Mouse (Mus musculus): ENCODE data around the gene Acadvl. TPM values are rescaled to one million over a fixed set of nuclear protein-coding genes. Genes with fewer than 3 reads are reported as not detected.

The Acadvl gene
- total RNA-seq, 2 experiments from 2014 or later = 862 to 957 TPM

GRCm38 (mm10) chr11:69980196-69981140 is 34.7 kb downstream of the Acadvl start:
- DNase-seq = peak; percentile 99

GRCm38 (mm10) chr11:69979827-69980195 is 35.4 kb downstream of the Acadvl start:
- DNase-seq = no peak

- DNase-seq = no peak
Observed at GRCm38 (mm10) chr11:69976271-69976670, 38.9 kb downstream of the Acadvl start.

- no peak for DNase-seq
Observed at GRCm38 (mm10) chr11:69974907-69975306, 40.3 kb downstream of the Acadvl start.

GRCm38 (mm10) chr11:69970775-69971174 is 44.4 kb downstream of the Acadvl start:
- DNase-seq = no peak

- DNase-seq = no peak
Observed at GRCm38 (mm10) chr11:69970222-69970621, 45.0 kb downstream of the Acadvl start.

- no peak for DNase-seq
Observed at GRCm38 (mm10) chr11:69968793-69969192, 46.4 kb downstream of the Acadvl start.

- DNase-seq = no peak
Observed at GRCm38 (mm10) chr11:69966860-69967517, 48.2 kb downstream of the Acadvl start.

- peak; percentile 48 for DNase-seq
Observed at GRCm38 (mm10) chr11:69966006-69966859, 49.0 kb downstream of the Acadvl start.

GRCm38 (mm10) chr11:69965271-69966005 is 49.8 kb downstream of the Acadvl start:
- DNase-seq = no peak

- DNase-seq = no peak
Observed at GRCm38 (mm10) chr11:69964650-69965270, 50.5 kb downstream of the Acadvl start, which contains the start of gene Cldn7. Cldn7 (plus strand) TSS chr11:69964779.

- DNase-seq = no peak
Observed at GRCm38 (mm10) chr11:69961841-69962240, 53.4 kb downstream of the Acadvl start.

GRCm38 (mm10) chr11:69960616-69961015 is 54.6 kb downstream of the Acadvl start:
- no peak for DNase-seq

Small RNAs within 50 kb of the gene (microRNA-seq; reads per million reads assigned to microRNA genes)
- 0.35 to 0.41 reads per million in 2 experiments for gene Gm44349
- gene Mir324 = 3,784 to 4,095 reads per million in 2 experiments

Other genes starting within 250 kb of the Acadvl start
- 10 to 100 TPM; 34.1 to 36.8 TPM for gene Zbtb4, start 249.5 kb downstream of the Acadvl start, total RNA-seq (2021)
- 1 to 10 TPM; 3.1 to 5.1 TPM for gene Chrnb1, start 219.5 kb downstream of the Acadvl start, total RNA-seq (2021)
- 1 to 10 TPM; 3.1 to 3.7 TPM for gene Fgf11, start 213.6 kb downstream of the Acadvl start, total RNA-seq (2021)
- gene Tmem102, start 209.8 kb downstream of the Acadvl start, total RNA-seq (2021) = under 1 TPM; 0.60 to 0.92 TPM
- not detected for gene Gm39566, start 200.1 kb downstream of the Acadvl start, total RNA-seq (2021)
- not detected for gene Spem2, start 196.9 kb downstream of the Acadvl start, total RNA-seq (2021)
- gene Spem1, start 193.2 kb downstream of the Acadvl start, total RNA-seq (2021) = not detected
- 10 to 100 TPM; 11.0 to 11.6 TPM for gene Nlgn2, start 177.6 kb downstream of the Acadvl start, total RNA-seq (2021)
- 100 to 1,000 TPM; 143 to 166 TPM for gene Tmem256, start 176.9 kb downstream of the Acadvl start, total RNA-seq (2021)
- gene Plscr3, start 169.0 kb downstream of the Acadvl start, total RNA-seq (2021) = 10 to 100 TPM; 59.7 to 59.9 TPM
- gene Tnk1, start 156.7 kb downstream of the Acadvl start, total RNA-seq (2021) = not detected
- gene Tmem95, start 137.4 kb downstream of the Acadvl start, total RNA-seq (2021) = not detected
- gene Kctd11, start 134.0 kb downstream of the Acadvl start, total RNA-seq (2021) = 1 to 10 TPM; 3.3 TPM
- gene Acap1, start 119.9 kb downstream of the Acadvl start, total RNA-seq (2021) = 1 to 10 TPM; 2.8 to 3.2 TPM
- 1 to 10 TPM; 5.2 to 6.2 TPM for gene 2810408A11Rik, start 114.4 kb downstream of the Acadvl start, total RNA-seq (2021)
- 10 to 100 TPM; 45.8 to 48.5 TPM for gene Neurl4, start 114.3 kb downstream of the Acadvl start, total RNA-seq (2021)
- gene Gps2, start 101.5 kb downstream of the Acadvl start, total RNA-seq (2021) = 10 to 100 TPM; 29.6 to 33.0 TPM
- 100 to 1,000 TPM; 550 to 556 TPM for gene Eif5a, start 93.5 kb downstream of the Acadvl start, total RNA-seq (2021)
- 10 to 100 TPM; 24.8 to 35.7 TPM for gene Ybx2, start 79.6 kb downstream of the Acadvl start, total RNA-seq (2021)
- gene Slc2a4, start 67.2 kb downstream of the Acadvl start, total RNA-seq (2021) = 100 to 1,000 TPM in 1 of 2 experiments, 10 to 100 TPM in 1; 97.9 to 101 TPM
- gene Cldn7, start 50.6 kb downstream of the Acadvl start, total RNA-seq (2021) = under 1 TPM in 1 of 2 experiments, not detected in 1; 0.76 TPM
- 100 to 1,000 TPM; 132 to 144 TPM for gene Ctdnep1, start 34.3 kb downstream of the Acadvl start, total RNA-seq (2021)
- gene Elp5, start 32.9 kb downstream of the Acadvl start, total RNA-seq (2021) = 10 to 100 TPM; 63.1 to 64.6 TPM
- 100 to 1,000 TPM; 271 TPM for gene Gabarap, start 24.3 kb downstream of the Acadvl start, total RNA-seq (2021)
- 10 to 100 TPM; 25.0 to 30.3 TPM for gene Phf23, start 19.6 kb downstream of the Acadvl start, total RNA-seq (2021)
- gene Dvl2, start 14.8 kb downstream of the Acadvl start, total RNA-seq (2021) = 10 to 100 TPM; 13.1 to 14.0 TPM
- gene Dlg4, start 1.5 kb upstream of the Acadvl start, total RNA-seq (2021) = 10 to 100 TPM; 13.2 to 15.5 TPM
- gene Asgr1, start 38.7 kb upstream of the Acadvl start, total RNA-seq (2021) = not detected
- gene Asgr2, start 77.2 kb upstream of the Acadvl start, total RNA-seq (2021) = not detected
- gene Mgl2, start 114.9 kb upstream of the Acadvl start, total RNA-seq (2021) = under 1 TPM; 0.29 to 0.50 TPM
- gene Clec10a, start 140.8 kb upstream of the Acadvl start, total RNA-seq (2021) = under 1 TPM; 0.60 to 0.99 TPM
- under 1 TPM in 1 of 2 experiments, not detected in 1; 0.43 TPM for gene Slc16a11, start 197.3 kb upstream of the Acadvl start, total RNA-seq (2021)
- 1 to 10 TPM; 6.3 to 6.5 TPM for gene Slc16a13, start 205.7 kb upstream of the Acadvl start, total RNA-seq (2021)
- 10 to 100 TPM; 47.0 to 53.6 TPM for gene Bcl6b, start 214.4 kb upstream of the Acadvl start, total RNA-seq (2021)
- gene 0610010K14Rik, start 222.5 kb upstream of the Acadvl start, total RNA-seq (2021) = 10 to 100 TPM; 72.3 to 79.4 TPM
- 1 to 10 TPM; 2.4 to 2.6 TPM for gene Gm21988, start 224.4 kb upstream of the Acadvl start, total RNA-seq (2021)
- gene Rnasek, start 224.4 kb upstream of the Acadvl start, total RNA-seq (2021) = 10 to 100 TPM; 95.8 to 96.1 TPM
- gene Alox12, start 239.9 kb upstream of the Acadvl start, total RNA-seq (2021) = 1 to 10 TPM; 2.8 to 3.0 TPM